Mouse (Mus musculus): Measurements from ENCODE around the gene Vmn2r83.
A peak's percentile ranks its signal among the peaks of the same experiment; 100 is the strongest.

Vmn2r83 gene

GRCm38 (mm10) chr10:79537781-79538180 is 69.2 kb downstream of the Vmn2r83 start:
- DNase-seq (ENCODE audit: low spot score), result peak; percentile 31

- peak; percentile 36 for DNase-seq (ENCODE audit: low spot score)
Measured at GRCm38 (mm10) chr10:79538323-79538722, 69.8 kb downstream of the Vmn2r83 start.

- DNase-seq (ENCODE audit: low spot score), result no peak
Measured at GRCm38 (mm10) chr10:79538873-79539272, 70.3 kb downstream of the Vmn2r83 start.

- peak; percentile 39 for DNase-seq (ENCODE audit: low spot score)
Measured at GRCm38 (mm10) chr10:79539701-79540495, 71.4 kb downstream of the Vmn2r83 start.

GRCm38 (mm10) chr10:79540746-79541145 is 72.2 kb downstream of the Vmn2r83 start:
- DNase-seq (ENCODE audit: low spot score), result peak; percentile 38

- DNase-seq (ENCODE audit: low spot score), result peak; percentile 38
Measured at GRCm38 (mm10) chr10:79541522-79541921, 73.0 kb downstream of the Vmn2r83 start.

- DNase-seq (ENCODE audit: low spot score), result peak; percentile 49
Measured at GRCm38 (mm10) chr10:79542171-79542570, 73.6 kb downstream of the Vmn2r83 start.
